Mouse (Mus musculus) testis, postnatal 10 days (tissue): ENCODE measurements around the gene Esr1.
"Not testable (repeated sequence)": the region's sequence is repeated elsewhere in the genome, so short reads cannot be mapped to it uniquely, and the experiment has no call there.

ENCODE experiments used
- DNase-seq: peaks from one replicate; pipeline ENCODE4 v3.0.0; 2021; ENCODE audit warnings: low spot score

Esr1 gene

GRCm38 (mm10) chr10:4620596-4621504 lies 9.5 kb downstream of the Esr1 start:
- DNase-seq = peak; percentile 62

GRCm38 (mm10) chr10:4621505-4621815 lies 10.1 kb downstream of the Esr1 start:
- DNase-seq = peak; percentile 35

GRCm38 (mm10) chr10:4623319-4623718 lies 11.9 kb downstream of the Esr1 start:
- peak; percentile 2 for DNase-seq

- peak; percentile 26 for DNase-seq
These were observed 13.2 kb downstream of the Esr1 start for GRCm38 (mm10) chr10:4624581-4624980.

- peak; percentile 20 for DNase-seq
These were observed 13.9 kb downstream of the Esr1 start for GRCm38 (mm10) chr10:4625300-4625699.

- peak; percentile 56 for DNase-seq
These were observed 15.0 kb downstream of the Esr1 start for GRCm38 (mm10) chr10:4626432-4626831.

GRCm38 (mm10) chr10:4626996-4627395 lies 15.6 kb downstream of the Esr1 start:
- DNase-seq = no peak

GRCm38 (mm10) chr10:4627415-4627814 lies 16.0 kb downstream of the Esr1 start:
- no peak for DNase-seq

- no peak for DNase-seq
These were observed 17.9 kb downstream of the Esr1 start for GRCm38 (mm10) chr10:4629314-4629713.

GRCm38 (mm10) chr10:4632211-4632704 lies 20.9 kb downstream of the Esr1 start:
- DNase-seq = peak; percentile 43

- no peak for DNase-seq
These were observed 22.1 kb downstream of the Esr1 start for GRCm38 (mm10) chr10:4633287-4634030.

- peak; percentile 57 for DNase-seq
These were observed 24.3 kb downstream of the Esr1 start for GRCm38 (mm10) chr10:4635740-4636139.

GRCm38 (mm10) chr10:4646074-4646473 lies 34.7 kb downstream of the Esr1 start:
- no peak for DNase-seq

- no peak for DNase-seq
These were observed 35.5 kb downstream of the Esr1 start for GRCm38 (mm10) chr10:4646851-4647250.

- DNase-seq = no peak
These were observed 54.0 kb downstream of the Esr1 start for GRCm38 (mm10) chr10:4665380-4665779.

GRCm38 (mm10) chr10:4667006-4667405 lies 55.6 kb downstream of the Esr1 start:
- no peak for DNase-seq

- no peak for DNase-seq
These were observed 58.7 kb downstream of the Esr1 start for GRCm38 (mm10) chr10:4670053-4670452.

GRCm38 (mm10) chr10:4671876-4672275 lies 60.5 kb downstream of the Esr1 start:
- no peak for DNase-seq

- DNase-seq = no peak
These were observed 62.0 kb downstream of the Esr1 start for GRCm38 (mm10) chr10:4673311-4673816.

- not testable (repeated sequence) for DNase-seq
These were observed 63.7 kb downstream of the Esr1 start for GRCm38 (mm10) chr10:4674983-4675592.

- no peak for DNase-seq
These were observed 71.7 kb downstream of the Esr1 start for GRCm38 (mm10) chr10:4683106-4683505.

GRCm38 (mm10) chr10:4683711-4684265 lies 72.4 kb downstream of the Esr1 start:
- no peak for DNase-seq
